8 mouse cellular contexts compared by ENCODE assay signal in the genomic region with DNA sequence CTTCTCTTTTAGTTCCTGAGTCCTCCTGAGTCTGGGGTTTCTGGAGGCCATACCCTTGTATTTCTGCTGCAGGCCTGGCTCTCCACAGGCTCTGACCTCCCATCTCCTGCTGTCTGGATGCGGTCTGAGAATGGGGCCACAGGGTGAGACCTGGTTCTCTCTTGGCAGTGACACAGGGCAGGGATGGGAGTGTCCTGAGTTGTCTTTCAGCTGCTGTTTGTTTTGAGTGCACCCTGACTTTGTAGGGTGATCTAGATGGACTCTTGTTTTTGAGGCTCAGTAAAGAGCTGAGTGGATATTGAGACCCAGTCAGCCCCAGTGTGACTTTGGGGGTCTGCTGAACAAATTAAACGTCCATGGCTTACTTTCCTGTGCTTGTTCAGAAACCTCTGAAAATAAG. TPM values are rescaled to one million over a fixed set of nuclear protein-coding genes. Genes with fewer than 3 reads are reported as not detected.
DNase-seq lines count a peak whose midpoint lies in the region; ATAC-seq and TF ChIP-seq lines count a peak whose summit lies in the region.

No protein-coding gene starts in this region.

- no peak overlapping the region for H3K4me2 ChIP-seq in liver, embryonic 12.5 days
- no peak overlapping the region for H3K4me2 ChIP-seq in liver, embryonic 11.5 days
- H3K4me2 ChIP-seq in forebrain, embryonic 14.5 days (ENCODE audit: low read length): no peak overlapping the region
- H3K4me2 ChIP-seq in intestine, postnatal 0 days (replicated peaks; ENCODE audit: low read depth): no peak overlapping the region
- no peak overlapping the region for H3K4me2 ChIP-seq in neural tube, embryonic 14.5 days (ENCODE audit: low read depth, low read length)

- peaks cover 53% of the 10 kb centered on the region for H3K4me1 ChIP-seq in liver, embryonic 12.5 days
- H3K4me1 ChIP-seq in liver, embryonic 11.5 days (replicated peaks; ENCODE audit: control insufficient read depth, insufficient read depth, low read length): peaks cover 47% of the 10 kb centered on the region
- H3K4me1 ChIP-seq in forebrain, embryonic 14.5 days (ENCODE audit: control insufficient read depth, insufficient read depth, low read length): peaks cover 20% of the 10 kb centered on the region
- peaks cover 27% of the 10 kb centered on the region for H3K4me1 ChIP-seq in intestine, postnatal 0 days (replicated peaks; ENCODE audit: control insufficient read depth, insufficient read depth, low read length)
- peaks cover 22% of the 10 kb centered on the region for H3K4me1 ChIP-seq in neural tube, embryonic 14.5 days (ENCODE audit: control insufficient read depth, insufficient read depth, low read length)

- H3K9me3 ChIP-seq in liver, embryonic 12.5 days (replicated peaks): no peaks in the 10 kb centered on the region
- H3K9me3 ChIP-seq in liver, embryonic 11.5 days (ENCODE audit: control insufficient read depth, low read length): no peaks in the 10 kb centered on the region
- H3K9me3 ChIP-seq in forebrain, embryonic 14.5 days (replicated peaks; ENCODE audit: control insufficient read depth, low read length): no peaks in the 10 kb centered on the region
- H3K9me3 ChIP-seq in intestine, postnatal 0 days (ENCODE audit: control insufficient read depth): no peaks in the 10 kb centered on the region
- no peaks in the 10 kb centered on the region for H3K9me3 ChIP-seq in neural tube, embryonic 14.5 days (ENCODE audit: control insufficient read depth, low read length)

- no peaks in the 10 kb centered on the region for H3K27me3 ChIP-seq in liver, embryonic 12.5 days (replicated peaks)
- no peaks in the 10 kb centered on the region for H3K27me3 ChIP-seq in liver, embryonic 11.5 days (replicated peaks; ENCODE audit: control insufficient read depth, insufficient read depth, low read length)
- no peaks in the 10 kb centered on the region for H3K27me3 ChIP-seq in forebrain, embryonic 14.5 days (replicated peaks; ENCODE audit: control insufficient read depth, insufficient read depth, low read length)
- no peaks in the 10 kb centered on the region for H3K27me3 ChIP-seq in intestine, postnatal 0 days (replicated peaks; ENCODE audit: control insufficient read depth, insufficient read depth, low read length)
- no peaks in the 10 kb centered on the region for H3K27me3 ChIP-seq in neural tube, embryonic 14.5 days (ENCODE audit: control insufficient read depth, insufficient read depth, low read length)

- TF ChIP-seq CTCF in intestine, postnatal 0 days (IDR thresholded peaks at IDR 0.05; ENCODE audit: low read depth): no peak

- no peaks in the 10 kb centered on the region for H3K36me3 ChIP-seq in liver, embryonic 12.5 days
- H3K36me3 ChIP-seq in liver, embryonic 11.5 days (ENCODE audit: control insufficient read depth, insufficient read depth, low read length): 0 out of 2 replicates have a peak, but pooled peaks cover under 1% of the 10 kb centered on the region
- H3K36me3 ChIP-seq in forebrain, embryonic 14.5 days (ENCODE audit: control insufficient read depth, insufficient read depth, low read length): no peaks in the 10 kb centered on the region
- H3K36me3 ChIP-seq in intestine, postnatal 0 days (ENCODE audit: control insufficient read depth, insufficient read depth): no peaks in the 10 kb centered on the region
- no peaks in the 10 kb centered on the region for H3K36me3 ChIP-seq in neural tube, embryonic 14.5 days (ENCODE audit: control insufficient read depth, insufficient read depth, low read length)

- 63% methylated on average over 2 of the region's 2 CpGs for WGBS in liver, embryonic 12.5 days (ENCODE audit: insufficient replicate concordance)
- WGBS in liver, embryonic 11.5 days: 56% methylated on average over 2 of the region's 2 CpGs
- WGBS in forebrain, embryonic 14.5 days: 64% methylated on average over 2 of the region's 2 CpGs
- WGBS in intestine, postnatal 0 days: 57% methylated on average over 2 of the region's 2 CpGs
- 59% methylated on average over 2 of the region's 2 CpGs for WGBS in neural tube, embryonic 14.5 days

- H3K9ac ChIP-seq in liver, embryonic 12.5 days: no peak overlapping the region
- no peak overlapping the region for H3K9ac ChIP-seq in liver, embryonic 11.5 days (ENCODE audit: low read depth, low read length)
- no peak overlapping the region for H3K9ac ChIP-seq in forebrain, embryonic 14.5 days (ENCODE audit: low read length)
- no peak overlapping the region for H3K9ac ChIP-seq in intestine, postnatal 0 days (ENCODE audit: low read depth, low read length)
- no peak overlapping the region for H3K9ac ChIP-seq in neural tube, embryonic 14.5 days (replicated peaks; ENCODE audit: low read depth, low read length)

- ATAC-seq in liver, embryonic 12.5 days: no peak
- no peak for ATAC-seq in liver, embryonic 11.5 days (replicated peaks; ENCODE audit: low FRiP score)
- ATAC-seq in forebrain, embryonic 14.5 days: no peak
- no peak for ATAC-seq in intestine, postnatal 0 days
- no peak for ATAC-seq in neural tube, embryonic 14.5 days (ENCODE audit: low read depth)

- DNase-seq in liver, embryonic 11.5 days (ENCODE audit: low spot score): no peak
- DNase-seq in forebrain, embryonic 14.5 days (ENCODE audit: low spot score): no peak
- DNase-seq in thymus, postnatal 14 days: no peak
- no peak for DNase-seq in adrenal gland, adult 8-10 months
- no peak for DNase-seq in urinary bladder, postnatal 4 days (ENCODE audit: low spot score in 2 of 2)

- H3K4me3 ChIP-seq in liver, embryonic 12.5 days: no peak overlapping the region
- no peak overlapping the region for H3K4me3 ChIP-seq in liver, embryonic 11.5 days (ENCODE audit: low read depth, low read length)
- no peak overlapping the region for H3K4me3 ChIP-seq in forebrain, embryonic 14.5 days (ENCODE audit: low read depth, low read length)
- no peak overlapping the region for H3K4me3 ChIP-seq in intestine, postnatal 0 days (ENCODE audit: low read depth, low read length)
- no peak overlapping the region for H3K4me3 ChIP-seq in neural tube, embryonic 14.5 days (ENCODE audit: low read depth, low read length)

- H3K27ac ChIP-seq in liver, embryonic 12.5 days: 0 out of 2 replicates have a peak overlapping the region, but pooled peaks have one; percentile 42
- no peak overlapping the region; the same call in 1 of the 2 replicates for H3K27ac ChIP-seq in liver, embryonic 11.5 days (ENCODE audit: low read depth, low read length)
- H3K27ac ChIP-seq in forebrain, embryonic 14.5 days (ENCODE audit: low read depth, low read length): peak overlapping the region; percentile 10; the same call in 1 of the 2 replicates
- peak overlapping the region; percentile 71 for H3K27ac ChIP-seq in intestine, postnatal 0 days (ENCODE audit: low read depth, low read length)
- peak overlapping the region; percentile 76 for H3K27ac ChIP-seq in neural tube, embryonic 14.5 days (ENCODE audit: low read depth, low read length)

RNA-seq across cellular contexts. Expression of gene Ascc1, which starts 24.2 kb away (rescaled TPM):
- 22.6 and 23.4 TPM in 2 replicates for polyA plus RNA-seq in liver, embryonic 12.5 days (2016; fragmentation: Nextera tagmentation; extraction: Ambion mirVana)
- 37.2 and 37.4 TPM in 2 replicates for polyA plus RNA-seq in liver, embryonic 11.5 days (2014; fragmentation: Nextera tagmentation; extraction: Ambion mirVana)
- 45.4 and 50.2 TPM in 2 replicates for polyA plus RNA-seq in forebrain, embryonic 14.5 days (2014; fragmentation: Nextera tagmentation; extraction: Ambion mirVana)
- polyA plus RNA-seq in intestine, postnatal 0 days (2015; fragmentation: Nextera tagmentation; extraction: Ambion mirVana): 28.7 TPM in 2 replicates
- 43.6 and 46.7 TPM in 2 replicates for polyA plus RNA-seq in neural tube, embryonic 14.5 days (2014; fragmentation: Nextera tagmentation; extraction: Ambion mirVana)
- total RNA-seq in adrenal gland, adult 8-10 months (2022): 10 to 100 TPM; 32.6 to 37.8 (median 35.5) TPM

RNA-seq across cellular contexts. Expression of gene Anapc16, which starts 24.5 kb away (rescaled TPM):
- 55.3 and 63.1 TPM in 2 replicates for polyA plus RNA-seq in liver, embryonic 12.5 days (2016; fragmentation: Nextera tagmentation; extraction: Ambion mirVana)
- 77.4 and 80.0 TPM in 2 replicates for polyA plus RNA-seq in liver, embryonic 11.5 days (2014; fragmentation: Nextera tagmentation; extraction: Ambion mirVana)
- 96.5 and 99.7 TPM in 2 replicates for polyA plus RNA-seq in forebrain, embryonic 14.5 days (2014; fragmentation: Nextera tagmentation; extraction: Ambion mirVana)
- 98.4 and 100 TPM in 2 replicates for polyA plus RNA-seq in intestine, postnatal 0 days (2015; fragmentation: Nextera tagmentation; extraction: Ambion mirVana)
- polyA plus RNA-seq in neural tube, embryonic 14.5 days (2014; fragmentation: Nextera tagmentation; extraction: Ambion mirVana): 116 and 120 TPM in 2 replicates
- total RNA-seq in adrenal gland, adult 8-10 months (2022): 10 to 100 TPM; 73.6 to 95.8 (median 81.1) TPM

RNA-seq across cellular contexts. Expression of gene Ddit4, which starts 26.8 kb away (rescaled TPM):
- polyA plus RNA-seq in liver, embryonic 12.5 days (2016; fragmentation: Nextera tagmentation; extraction: Ambion mirVana): 5.4 and 6.9 TPM in 2 replicates
- 2.7 and 4.3 TPM in 2 replicates for polyA plus RNA-seq in liver, embryonic 11.5 days (2014; fragmentation: Nextera tagmentation; extraction: Ambion mirVana)
- 10.2 and 11.1 TPM in 2 replicates for polyA plus RNA-seq in forebrain, embryonic 14.5 days (2014; fragmentation: Nextera tagmentation; extraction: Ambion mirVana)
- 11.5 and 17.8 TPM in 2 replicates for polyA plus RNA-seq in intestine, postnatal 0 days (2015; fragmentation: Nextera tagmentation; extraction: Ambion mirVana)
- 4.2 and 6.5 TPM in 2 replicates for polyA plus RNA-seq in neural tube, embryonic 14.5 days (2014; fragmentation: Nextera tagmentation; extraction: Ambion mirVana)
- total RNA-seq in adrenal gland, adult 8-10 months (2022): 10 to 100 TPM; 27.9 to 91.5 (median 34.7) TPM
